Mouse (Mus musculus) ovary, postnatal 14 days (tissue): ENCODE data around the gene Strn4.

ENCODE experiments used
- DNase-seq: peaks from one replicate; pipeline ENCODE4 v3.0.0; 2022; ENCODE audit warnings: low spot score

The Strn4 gene

DNA sequence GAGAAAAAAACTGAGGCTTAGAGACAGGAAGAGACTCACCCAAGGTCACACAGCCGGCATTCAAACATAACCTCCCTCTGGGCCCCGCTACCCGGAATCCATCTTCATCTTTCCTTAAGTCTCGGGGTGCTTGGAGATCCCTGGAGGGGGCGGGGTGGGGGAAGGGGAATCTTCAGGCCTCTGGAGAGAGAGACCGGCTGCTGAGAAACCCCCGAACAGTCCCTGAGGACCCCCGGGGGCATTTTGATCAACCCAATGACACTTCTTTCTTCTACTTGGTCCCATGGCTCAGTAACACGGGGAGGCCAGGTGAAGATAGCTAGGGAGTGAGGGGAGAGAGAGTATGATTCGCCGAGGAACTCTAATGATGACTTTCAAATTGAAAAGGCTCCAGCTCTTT is 60.3 kb downstream of the Strn4 start:
- DNase-seq: no peak

DNA sequence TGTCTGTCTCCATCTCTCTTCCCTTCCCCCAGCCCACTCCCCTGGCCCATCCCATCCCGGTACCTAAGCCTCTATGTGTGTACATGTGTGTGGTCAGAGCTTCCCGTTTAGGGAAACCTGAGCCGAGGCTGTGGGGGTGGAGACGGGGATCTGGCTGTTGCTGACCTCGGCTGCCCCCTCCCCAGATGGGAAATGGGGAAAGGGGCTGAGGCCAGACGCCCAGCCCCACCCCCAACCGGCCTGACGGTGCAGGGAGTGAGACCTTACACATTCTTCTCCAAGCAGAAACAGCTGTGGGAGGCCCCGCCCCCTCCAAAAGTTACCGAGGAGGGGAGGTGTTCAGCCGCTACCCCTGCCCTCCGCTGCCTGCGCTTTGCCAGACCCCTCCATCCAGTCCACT is 60.9 kb downstream of the Strn4 start:
- no peak for DNase-seq

DNA sequence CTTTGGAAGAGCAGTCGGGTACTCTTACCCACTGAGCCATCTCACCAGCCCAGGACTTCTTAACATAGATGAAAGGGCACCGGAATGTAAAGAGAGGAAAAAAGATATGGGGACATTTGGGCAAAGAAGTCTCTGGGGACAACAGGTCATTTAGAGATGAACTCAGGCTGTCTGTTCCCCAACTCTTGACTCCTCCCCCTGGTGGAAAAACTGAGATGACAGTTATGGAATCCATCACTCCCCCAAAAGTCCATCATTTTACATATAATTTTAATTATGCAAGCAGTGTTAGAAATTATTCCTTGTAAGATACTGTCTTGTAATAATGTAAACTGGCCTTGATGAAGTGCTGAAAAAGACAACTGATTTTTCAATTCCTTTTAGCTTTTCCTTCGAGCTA is 62.0 kb downstream of the Strn4 start:
- DNase-seq: no peak

DNA sequence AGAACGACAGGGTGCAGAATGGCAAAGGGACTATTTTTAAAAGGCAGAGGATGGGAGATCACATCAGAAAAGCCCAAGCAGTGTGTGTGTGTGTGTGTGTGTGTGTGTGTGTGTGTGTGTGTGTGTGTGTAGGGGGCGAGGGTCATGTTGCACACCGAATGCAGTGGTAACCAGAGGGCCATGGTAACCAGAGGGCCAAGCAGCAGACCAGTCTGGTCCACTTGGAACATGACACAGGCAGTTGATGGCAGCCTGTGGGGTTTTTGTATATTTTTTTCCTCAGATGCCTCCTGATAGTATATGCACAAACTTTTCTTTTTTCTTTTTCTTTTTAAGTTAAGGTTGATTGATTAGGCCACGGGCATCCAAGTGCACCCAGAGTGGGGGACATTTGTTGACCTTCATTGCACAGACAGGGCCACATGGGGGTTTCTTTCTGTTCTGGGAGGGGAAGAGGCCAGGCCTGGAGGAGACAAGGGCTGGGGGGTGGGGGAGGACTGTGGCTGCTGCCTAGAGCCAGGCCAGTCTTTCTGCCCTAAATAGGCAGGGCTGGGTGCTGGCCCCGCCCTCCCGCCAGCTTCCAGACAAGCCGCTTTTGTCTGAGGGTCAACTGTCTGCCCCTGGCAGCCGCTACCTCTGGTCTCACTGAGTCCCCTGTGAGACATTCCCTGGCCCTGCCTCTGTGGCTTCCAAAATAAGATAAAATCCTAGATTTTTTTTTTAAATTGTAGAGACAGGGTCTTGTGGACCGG is 64.3 kb downstream of the Strn4 start:
- DNase-seq: no peak

DNA sequence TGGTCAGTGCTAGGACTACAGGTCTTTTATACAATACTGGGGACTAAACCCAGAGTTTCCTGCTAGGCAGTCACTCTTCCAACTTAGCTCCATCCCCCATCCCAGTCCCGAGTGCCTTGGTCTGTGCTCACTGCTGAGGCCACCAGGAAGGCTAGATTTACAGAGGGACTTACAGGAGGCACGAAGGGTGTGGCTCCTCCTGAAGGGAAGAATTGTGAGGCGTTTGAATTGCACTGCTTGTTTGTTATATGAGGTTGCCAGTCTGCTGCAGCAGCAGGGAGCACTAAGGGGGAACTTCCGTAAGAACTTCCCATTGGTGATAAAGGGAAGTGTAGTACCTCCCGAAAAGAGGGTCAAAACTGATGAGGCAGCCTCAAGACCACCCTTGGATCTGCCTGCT is 64.9 kb downstream of the Strn4 start:
- DNase-seq: no peak

DNA sequence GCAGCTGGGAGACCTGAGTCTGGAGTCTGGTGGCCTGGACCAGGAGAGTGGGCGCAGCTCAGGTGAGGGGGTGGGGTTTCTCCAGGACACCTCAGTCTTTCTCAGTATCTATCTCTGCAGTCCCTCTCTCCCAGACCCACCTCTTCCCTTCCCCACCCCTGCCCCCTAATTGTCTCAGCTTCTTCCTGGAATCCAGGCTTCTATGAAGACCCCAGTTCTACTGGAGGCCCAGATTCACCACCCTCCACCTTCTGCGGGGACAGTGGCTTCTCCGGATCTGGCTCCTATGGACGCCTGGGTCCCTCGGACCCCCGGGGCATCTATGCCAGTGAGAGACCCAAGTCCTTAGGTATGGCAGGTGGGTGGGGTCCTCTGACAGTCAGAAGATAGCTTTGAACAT is 67.5 kb downstream of the Strn4 start:
- DNase-seq: no peak

DNA sequence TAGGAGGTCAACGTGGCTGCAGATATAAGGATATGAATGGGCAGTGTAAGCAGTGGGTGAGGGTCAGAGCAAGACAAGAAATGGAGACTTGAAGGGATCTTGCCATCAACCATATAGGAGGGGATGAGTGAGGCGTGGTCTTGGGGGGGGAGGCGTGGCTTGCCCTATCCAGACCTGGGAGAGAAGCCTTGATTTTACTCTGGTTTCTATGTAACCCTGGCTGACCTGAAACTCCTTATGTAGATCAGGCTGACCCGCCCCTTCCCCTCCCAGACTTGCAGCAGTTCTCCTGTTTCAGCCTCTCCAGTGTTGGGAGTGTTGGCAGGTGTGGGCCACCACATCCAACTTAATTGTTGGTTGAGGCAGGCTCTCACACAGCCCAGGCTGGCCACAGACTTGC is 68.6 kb downstream of the Strn4 start:
- DNase-seq: no peak

DNA sequence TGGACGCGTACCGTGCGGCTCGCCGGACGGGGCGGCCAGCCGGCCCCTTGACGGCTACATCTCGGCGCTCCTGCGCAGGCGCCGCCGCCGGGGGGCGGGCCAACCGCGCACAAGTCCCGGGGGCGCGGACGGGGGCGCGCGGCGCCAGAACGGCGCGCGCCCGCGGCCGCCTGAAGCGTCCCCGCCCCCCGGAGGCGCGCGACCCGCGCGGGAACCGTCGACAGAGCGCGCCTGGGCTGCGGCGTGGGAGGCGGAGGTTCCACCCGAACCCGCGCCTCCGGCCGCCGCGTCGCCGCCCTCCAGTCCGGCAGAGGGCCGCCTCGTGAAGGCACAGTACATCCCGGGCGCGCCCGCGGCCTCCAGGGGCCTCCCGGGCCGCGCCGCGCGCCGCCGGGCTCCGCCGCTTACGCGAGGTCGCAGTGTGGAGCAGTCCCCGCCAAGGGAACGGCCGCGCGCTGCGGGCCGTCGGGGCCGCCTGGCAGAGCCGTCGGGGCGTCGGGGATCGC is 69.6 kb downstream of the Strn4 start:
- DNase-seq: no peak

DNA sequence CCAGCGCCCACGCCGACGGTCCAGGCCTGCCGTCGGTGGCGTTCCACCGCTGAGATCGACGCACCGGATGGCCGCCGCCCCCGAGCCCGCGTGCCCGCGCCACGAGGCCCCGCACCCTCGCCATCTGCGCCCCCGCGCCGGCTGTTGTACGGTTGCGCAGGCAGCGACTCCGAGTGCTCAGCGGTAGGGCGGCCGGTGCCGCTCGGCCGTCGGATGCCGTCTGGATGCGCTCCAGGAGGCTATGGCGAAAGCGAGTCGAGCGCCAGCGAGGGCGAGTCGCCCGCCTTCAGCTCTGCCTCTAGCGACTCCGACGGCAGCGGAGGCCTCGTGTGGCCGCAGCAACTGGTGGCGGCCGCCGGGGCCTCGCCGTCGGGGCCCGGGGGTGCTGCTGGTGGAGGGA is 70.2 kb downstream of the Strn4 start:
- DNase-seq: no peak
